Mouse (Mus musculus) kidney, embryonic 15.5 days (tissue): ENCODE results near the gene Olfr670. TPM values are rescaled to one million over a fixed set of nuclear protein-coding genes. Genes with fewer than 3 reads are reported as not detected.
"Not testable (repeated sequence)": the region's sequence is repeated elsewhere in the genome, so short reads cannot be mapped to it uniquely, and the experiment has no call there.

ENCODE experiments used
- ATAC-seq: fragments of 200-750 bp; cut with Nextera tagmentation; replicated peaks from 2 replicates; pipeline ENCODE4 v1.8.0; 2017; ENCODE audit warnings: moderate TSS enrichment; ENCODE audit not compliant: low FRiP score
- H3K27ac ChIP-seq: fragments of 300-500 bp; sonication (generic); 2 replicates; pipeline ENCODE4 v1.5.1; 2015; ENCODE audit warnings: mild to moderate bottlenecking, inconsistent platforms
- H3K27me3 ChIP-seq: fragments of 300-500 bp; sonication (generic); 2 replicates; pipeline ENCODE4 v1.6.1; 2015; ENCODE audit warnings: inconsistent platforms
- H3K36me3 ChIP-seq: fragments of 300-500 bp; sonication (generic); 2 replicates; pipeline ENCODE4 v1.6.1; 2015; ENCODE audit warnings: inconsistent platforms
- H3K4me1 ChIP-seq: fragments of 300-500 bp; sonication (generic); 2 replicates; pipeline ENCODE4 v1.6.1; 2015; ENCODE audit warnings: inconsistent platforms
- H3K4me2 ChIP-seq: fragments of 300-500 bp; sonication (generic); 2 replicates; pipeline ENCODE4 v1.6.1; 2015; ENCODE audit warnings: moderate library complexity, mild to moderate bottlenecking, inconsistent platforms
- H3K4me3 ChIP-seq: fragments of 300-500 bp; sonication (generic); replicated peaks from 2 replicates; pipeline ENCODE4 v1.5.1; 2015; ENCODE audit warnings: mild to moderate bottlenecking, inconsistent platforms
- H3K9ac ChIP-seq: fragments of 300-500 bp; sonication (generic); 2 replicates; pipeline ENCODE4 v1.6.1; 2015; ENCODE audit warnings: mild to moderate bottlenecking, inconsistent platforms
- H3K9me3 ChIP-seq: fragments of 300-500 bp; sonication (generic); replicated peaks from 2 replicates; pipeline ENCODE4 v1.6.1; 2016; ENCODE audit warnings: inconsistent platforms
- WGBS: fragments of 180-500 bp; shearing (Covaris S2); methylation state at CpG from one replicate; pipeline ENCODE4 v1.1.7; 2015; ENCODE audit warnings: mixed read lengths; 5-methylcytosine and 5-hydroxymethylcytosine counted together
- polyA plus RNA-seq: library from polyadenylated mRNA; unstranded; fragments of >200 nt; fragmentation: Nextera tagmentation; extraction: Ambion mirVana; gene quantifications from 2 replicates; pipeline ENCODE4 v1.2.1, GENCODE M21; 2015

Gene Olfr670
- not detected in 2 replicates for polyA plus RNA-seq

DNA sequence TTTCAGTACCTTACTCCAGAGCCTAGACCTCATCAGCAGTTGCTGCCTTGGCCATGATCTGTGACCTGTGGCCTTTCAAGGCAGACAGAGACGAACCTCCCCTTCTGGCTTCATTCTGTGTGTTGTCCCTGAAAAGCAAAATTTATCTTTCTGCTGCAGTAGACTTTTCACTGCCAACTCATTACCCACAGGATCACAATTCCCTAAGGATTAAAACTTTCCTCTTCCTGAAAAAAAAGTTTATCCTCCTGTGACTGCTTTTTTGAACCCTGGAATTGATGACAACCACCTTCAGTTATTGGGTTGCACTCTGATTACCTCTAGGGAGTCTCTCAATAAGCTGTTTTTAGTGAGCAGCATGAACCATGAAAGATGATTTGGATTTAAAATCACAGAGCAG lies at the start of gene Olfr670:
TSS of gene Olfr670 (minus strand) at position 101 of the 400 bp plus-strand sequence.
- Histone ChIP-seq H3K36me3 (no peaks in the 10 kb centered on the region), H3K4me2 (no peak within 1 kb of the TSS), H3K9me3 (no peaks in the 10 kb centered on the region), H3K27ac (no peak within 1 kb of the TSS), H3K9ac (no peak within 1 kb of the TSS), H3K27me3 (no peaks in the 10 kb centered on the region), H3K4me1 (no peaks in the 10 kb centered on the region), H3K4me3 (no peak within 1 kb of the TSS)
- ATAC-seq, result no peak
- WGBS, result 19% methylated on average over 1 of the region's 1 CpGs

GRCm38 (mm10) chr7:105001929-105002328 lies 39.5 kb upstream of the Olfr670 start, which contains the start of gene Olfr672:
Olfr672 (minus strand) TSS chr7:105002029.
- Histone ChIP-seq H3K36me3 (no peaks in the 10 kb centered on the region), H3K4me3 (no peak within 1 kb of the TSS), H3K9me3 (no peaks in the 10 kb centered on the region), H3K27ac (no peak within 1 kb of the TSS), H3K4me1 (no peaks in the 10 kb centered on the region), H3K27me3 (no peaks in the 10 kb centered on the region), H3K4me2 (no peak within 1 kb of the TSS), H3K9ac (no peak within 1 kb of the TSS)
- no peak for ATAC-seq

DNA sequence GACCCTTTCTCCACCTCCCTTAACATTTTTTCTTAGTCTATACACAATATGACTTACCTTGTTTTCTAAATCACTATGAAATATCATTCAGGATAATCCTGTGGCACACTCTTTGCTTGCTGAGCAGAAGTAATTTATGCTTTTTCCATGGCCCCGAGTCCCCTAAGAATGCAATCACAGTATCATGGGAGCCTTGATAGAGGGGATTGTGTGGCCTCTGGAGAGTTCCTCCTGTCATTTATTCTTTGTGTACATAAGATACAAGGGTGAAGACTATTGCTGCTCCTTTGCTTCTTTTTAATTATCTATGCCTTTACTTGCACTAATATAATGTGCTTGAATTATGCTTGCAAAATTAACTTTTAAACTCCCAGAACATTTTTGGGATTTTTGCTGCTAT lies 16.6 kb upstream of the Olfr670 start, which contains the start of gene Olfr671:
TSS of gene Olfr671 (minus strand) at position 101 of the 400 bp plus-strand sequence.
- H3K4me3 ChIP-seq, result no peak within 1 kb of the TSS
- H3K9me3 ChIP-seq, result no peaks in the 10 kb centered on the region
- no peak for ATAC-seq
- H3K9ac ChIP-seq, result no peak within 1 kb of the TSS
- no peaks in the 10 kb centered on the region for H3K27me3 ChIP-seq
- H3K4me2 ChIP-seq, result no peak within 1 kb of the TSS
- H3K4me1 ChIP-seq, result no peaks in the 10 kb centered on the region
- no peaks in the 10 kb centered on the region for H3K36me3 ChIP-seq
- 73% methylated on average over 1 of the region's 1 CpGs for WGBS
- no peak within 1 kb of the TSS for H3K27ac ChIP-seq

GRCm38 (mm10) chr7:104972507-104972906 lies 10.1 kb upstream of the Olfr670 start:
- 66% methylated on average over 2 of the region's 2 CpGs for WGBS
- not testable (repeated sequence) for H3K4me2 ChIP-seq, H3K4me3 ChIP-seq, H3K9me3 ChIP-seq, ATAC-seq, H3K36me3 ChIP-seq, H3K9ac ChIP-seq, H3K4me1 ChIP-seq, H3K27me3 ChIP-seq, H3K27ac ChIP-seq

- not testable (repeated sequence) for H3K36me3 ChIP-seq, H3K27me3 ChIP-seq, H3K4me1 ChIP-seq, H3K4me3 ChIP-seq, ATAC-seq, H3K9ac ChIP-seq, H3K27ac ChIP-seq, H3K9me3 ChIP-seq, H3K4me2 ChIP-seq
- 92% methylated on average over 16 of the region's 16 CpGs for WGBS
Observed at GRCm38 (mm10) chr7:104950234-104950633, 12.2 kb downstream of the Olfr670 start.

- WGBS, result 62% methylated on average over 1 of the region's 1 CpGs
- Histone ChIP-seq H3K4me2 (no peak within 1 kb of the TSS), H3K27me3 (no peaks in the 10 kb centered on the region), H3K27ac (no peak within 1 kb of the TSS), H3K36me3 (no peaks in the 10 kb centered on the region), H3K4me3 (no peak within 1 kb of the TSS), H3K4me1 (no peaks in the 10 kb centered on the region), H3K9ac (no peak within 1 kb of the TSS), H3K9me3 (no peaks in the 10 kb centered on the region)
- ATAC-seq, result no peak
Observed at GRCm38 (mm10) chr7:104933940-104934339, 28.5 kb downstream of the Olfr670 start, which contains the start of gene Olfr669. Olfr669 (plus strand) TSS chr7:104934240.

- H3K36me3 ChIP-seq, result no peaks in the 10 kb centered on the region
Observed at GRCm38 (mm10) chr7:104927957-104928356, 34.5 kb downstream of the Olfr670 start, which contains the start of gene Olfr668. Olfr668 (minus strand) TSS chr7:104928057.

DNA sequence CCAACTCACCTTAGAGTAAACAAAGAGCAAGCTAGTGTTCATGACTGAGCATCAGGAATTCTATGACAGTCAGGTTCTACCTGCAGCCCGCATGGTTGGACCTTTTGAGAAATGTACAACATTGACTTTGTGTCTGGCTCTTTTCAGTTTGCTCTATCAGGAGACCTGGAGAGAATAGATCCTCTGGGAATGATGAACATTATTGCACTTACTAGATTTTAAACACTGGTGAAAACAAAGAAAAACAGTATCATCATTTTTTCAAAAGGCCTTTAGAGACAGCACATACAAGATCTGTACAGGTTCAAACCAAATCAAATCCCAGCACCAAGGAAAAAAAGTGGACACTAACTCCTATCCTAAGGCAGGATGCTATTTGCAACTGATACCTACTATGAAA lies 41.0 kb downstream of the Olfr670 start, which contains the start of gene Olfr667:
TSS of gene Olfr667 (minus strand) at position 101 of the 400 bp plus-strand sequence.
- Histone ChIP-seq H3K4me2 (no peak within 1 kb of the TSS), H3K36me3 (no peaks in the 10 kb centered on the region), H3K9ac (no peak within 1 kb of the TSS), H3K4me3 (no peak within 1 kb of the TSS), H3K27ac (no peak within 1 kb of the TSS), H3K9me3 (no peaks in the 10 kb centered on the region), H3K27me3 (no peaks in the 10 kb centered on the region), H3K4me1 (no peaks in the 10 kb centered on the region)
- 82% methylated on average over 1 of the region's 1 CpGs for WGBS
- no peak for ATAC-seq

More at GRCm38 (mm10) chr7:104927957-104928356, 34.5 kb downstream of the Olfr670 start, which contains the start of gene Olfr668:
- no peak for ATAC-seq
- H3K4me2 ChIP-seq, result no peak within 1 kb of the TSS
- no peak within 1 kb of the TSS for H3K9ac ChIP-seq
- H3K4me1 ChIP-seq, result no peaks in the 10 kb centered on the region
- no peaks in the 10 kb centered on the region for H3K9me3 ChIP-seq
- no peak within 1 kb of the TSS for H3K4me3 ChIP-seq
- no peak within 1 kb of the TSS for H3K27ac ChIP-seq
- 78% methylated on average over 1 of the region's 1 CpGs for WGBS
- no peaks in the 10 kb centered on the region for H3K27me3 ChIP-seq

Other genes starting within 250 kb of the Olfr670 start
- gene Usp17le, start 185.2 kb downstream of the Olfr670 start, polyA plus RNA-seq, result not detected in 2 replicates
- not detected in 2 replicates for gene Usp17lb, start 120.0 kb downstream of the Olfr670 start, polyA plus RNA-seq
- gene Usp17la, start 105.6 kb downstream of the Olfr670 start, polyA plus RNA-seq, result not detected in 2 replicates
- gene Olfr665, start 84.6 kb downstream of the Olfr670 start, polyA plus RNA-seq, result not detected in 2 replicates
- not detected in 2 replicates for gene Olfr666, start 66.7 kb downstream of the Olfr670 start, polyA plus RNA-seq
- not detected in 2 replicates for gene Olfr667, start 41.1 kb downstream of the Olfr670 start, polyA plus RNA-seq
- not detected in 2 replicates for gene Olfr668, start 34.6 kb downstream of the Olfr670 start, polyA plus RNA-seq
- not detected in 2 replicates for gene Olfr669, start 28.4 kb downstream of the Olfr670 start, polyA plus RNA-seq
- not detected in 2 replicates for gene Olfr671, start 16.5 kb upstream of the Olfr670 start, polyA plus RNA-seq
- not detected in 2 replicates for gene Olfr672, start 39.4 kb upstream of the Olfr670 start, polyA plus RNA-seq
- not detected in 2 replicates for gene Olfr675, start 65.8 kb upstream of the Olfr670 start, polyA plus RNA-seq
- not detected in 2 replicates for gene Olfr676, start 70.1 kb upstream of the Olfr670 start, polyA plus RNA-seq
- not detected in 2 replicates for gene Olfr677, start 88.8 kb upstream of the Olfr670 start, polyA plus RNA-seq
- not detected in 2 replicates for gene Olfr678, start 101.9 kb upstream of the Olfr670 start, polyA plus RNA-seq
- gene Olfr679, start 118.6 kb upstream of the Olfr670 start, polyA plus RNA-seq, result not detected in 2 replicates
- gene Olfr680-ps1, start 130.2 kb upstream of the Olfr670 start, polyA plus RNA-seq, result not detected in 2 replicates
- gene Olfr681, start 154.2 kb upstream of the Olfr670 start, polyA plus RNA-seq, result not detected in 2 replicates
- not detected in 2 replicates for gene Olfr683, start 184.4 kb upstream of the Olfr670 start, polyA plus RNA-seq
- not detected in 2 replicates for gene Olfr684, start 201.0 kb upstream of the Olfr670 start, polyA plus RNA-seq
- gene Olfr685, start 223.4 kb upstream of the Olfr670 start, polyA plus RNA-seq, result not detected in 2 replicates
- gene Olfr686, start 244.9 kb upstream of the Olfr670 start, polyA plus RNA-seq, result not detected in 2 replicates